Mouse (Mus musculus): ENCODE measurements around the gene Ddx43. TPM values are rescaled to one million over a fixed set of nuclear protein-coding genes. Genes with fewer than 3 reads are reported as not detected.

Ddx43 gene
- polyA plus RNA-seq, 1 experiment = not detected

DNA sequence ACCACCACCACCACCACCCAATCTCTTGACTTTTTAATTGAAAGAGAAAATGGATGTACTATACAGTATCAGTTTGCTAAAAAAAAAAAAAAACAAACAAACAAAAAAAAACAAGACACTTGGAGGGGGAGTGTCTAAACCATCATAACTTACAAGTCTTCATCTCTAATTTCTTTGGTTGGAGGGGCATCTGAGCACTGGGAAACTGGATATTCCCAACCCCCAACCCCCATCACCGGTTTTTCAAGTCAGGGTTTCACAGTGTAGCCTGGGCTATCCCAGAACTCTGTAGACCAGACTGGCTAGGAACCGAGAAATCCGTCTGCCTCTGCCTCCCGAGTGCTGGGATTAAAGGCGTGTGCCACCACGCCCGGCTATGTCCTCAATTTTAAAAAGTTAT lies 25.8 kb upstream of the Ddx43 start:
- no peak for TF ChIP-seq GATA1 (IDR thresholded peaks at IDR 0.05; ENCODE audit: low read length)

DNA sequence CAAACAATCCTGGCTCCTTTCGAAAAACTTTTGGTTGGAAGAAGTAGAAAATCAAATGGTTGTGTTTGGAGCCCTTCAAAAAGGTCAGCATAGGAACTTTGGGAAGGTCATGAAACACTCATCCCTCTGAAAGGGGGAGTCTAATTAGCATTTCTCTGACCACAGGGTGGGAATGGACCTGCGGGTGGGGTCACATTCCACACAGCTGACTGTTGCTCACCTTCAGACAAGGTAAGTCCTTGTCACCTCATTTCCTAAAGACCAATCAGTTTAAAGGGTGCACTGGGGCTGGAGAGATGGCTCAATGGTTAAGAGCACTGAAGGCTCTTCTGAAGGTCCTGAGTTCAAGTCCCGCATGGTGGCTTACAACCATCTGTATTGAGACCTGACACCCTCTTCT lies 24.1 kb upstream of the Ddx43 start:
- no peak for TF ChIP-seq GATA1 (IDR thresholded peaks at IDR 0.05; ENCODE audit: low read length)

DNA sequence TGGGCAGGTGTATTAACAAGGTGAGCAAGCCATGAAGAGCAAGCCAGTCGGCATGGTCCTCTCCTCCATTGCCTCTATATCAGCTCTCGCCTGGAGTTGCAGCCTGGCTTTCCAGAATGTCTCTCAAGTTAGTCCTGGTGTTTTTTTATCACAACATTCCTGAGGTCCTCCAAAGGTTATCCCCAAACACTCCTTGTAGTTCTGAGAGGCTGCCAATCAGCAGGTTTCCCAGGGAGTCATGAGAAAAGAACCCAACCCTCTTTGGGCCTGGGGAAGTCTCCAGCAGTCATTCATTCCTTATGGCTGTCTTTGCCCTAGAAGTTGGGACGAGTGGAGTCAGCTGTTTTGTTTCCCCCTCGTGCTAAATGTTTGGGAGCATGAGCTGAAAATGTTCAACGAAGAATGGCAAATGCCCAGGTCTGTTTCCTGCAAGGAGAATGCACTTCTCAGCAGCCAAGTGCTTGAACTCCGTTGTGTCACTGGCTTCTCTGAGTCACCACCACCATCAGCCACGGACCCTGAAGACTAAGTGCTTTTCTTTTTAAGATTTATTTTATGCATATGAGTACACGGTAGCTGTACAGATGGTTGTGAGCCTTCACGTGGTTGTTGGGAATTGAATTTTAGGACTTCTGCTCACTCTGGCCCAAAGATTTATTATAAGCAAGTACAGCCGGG lies 22.6 kb upstream of the Ddx43 start:
- no peak for TF ChIP-seq GATA1 (IDR thresholded peaks at IDR 0.05; ENCODE audit: low read length)

DNA sequence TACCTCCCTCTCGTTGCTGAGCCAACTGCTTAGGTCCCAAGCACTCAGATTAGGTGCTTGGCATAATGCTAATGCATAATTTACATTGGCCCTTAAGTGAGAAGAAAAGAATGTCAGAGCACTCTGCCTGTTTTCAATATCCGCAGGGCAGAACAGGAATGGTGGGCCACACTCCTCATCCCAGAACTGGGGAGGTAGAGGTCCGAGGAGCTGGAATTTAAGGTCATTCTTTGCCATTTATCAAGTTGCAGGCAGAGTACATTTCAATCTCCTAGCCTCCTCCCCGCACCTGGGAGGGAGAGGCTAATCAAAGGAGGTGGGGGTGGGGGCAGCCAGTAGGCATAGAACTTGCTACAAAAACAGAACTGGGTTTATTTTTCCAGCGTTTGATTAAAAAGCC lies 21.2 kb upstream of the Ddx43 start:
- no peak for TF ChIP-seq GATA1 (IDR thresholded peaks at IDR 0.05; ENCODE audit: low read length)

DNA sequence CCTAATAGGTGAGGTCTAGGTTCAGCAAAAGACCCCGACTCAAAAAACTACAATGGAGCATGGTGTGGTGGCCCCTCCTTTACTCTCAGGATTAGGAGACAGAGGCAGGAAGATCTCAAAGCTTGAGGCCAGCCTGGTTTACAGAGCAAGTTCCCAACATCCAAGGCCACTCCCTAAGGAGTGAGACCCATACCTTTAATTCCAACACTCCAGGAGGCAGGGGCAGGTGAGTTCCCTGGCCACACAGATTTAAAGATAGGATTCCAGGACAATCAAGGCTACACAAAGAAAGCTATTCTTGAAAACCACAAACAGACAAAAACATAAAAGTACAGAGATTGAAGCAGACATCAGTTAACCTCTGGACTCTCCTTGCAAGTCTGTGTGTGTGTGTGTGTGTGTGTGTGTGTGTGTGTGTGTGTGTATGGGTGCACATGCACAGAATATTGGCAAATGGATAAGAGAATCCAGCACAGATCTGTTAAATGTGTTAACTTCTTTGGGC lies 20.6 kb upstream of the Ddx43 start:
- TF ChIP-seq GATA1 (IDR thresholded peaks at IDR 0.05; ENCODE audit: low read length) = no peak

DNA sequence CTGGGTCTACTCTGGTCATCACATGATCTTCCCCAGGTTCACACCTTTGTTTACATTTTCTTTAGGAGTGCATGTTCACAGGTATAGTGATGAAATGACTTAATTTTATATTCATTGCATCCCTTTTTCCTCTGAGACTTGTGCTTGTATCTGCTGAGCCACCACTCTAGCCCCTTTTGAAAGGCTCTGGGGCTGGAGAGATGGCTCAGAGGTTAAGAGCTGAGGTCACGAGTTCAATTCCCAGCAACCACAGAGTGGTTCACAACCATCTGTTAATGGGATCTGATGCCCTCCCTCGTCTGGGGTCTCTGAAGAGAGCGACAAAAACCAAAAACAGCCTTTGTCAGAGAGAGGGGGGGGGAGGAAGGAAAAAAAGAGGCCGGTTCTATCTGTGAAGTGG lies 20.1 kb upstream of the Ddx43 start:
- TF ChIP-seq GATA1 (IDR thresholded peaks at IDR 0.05; ENCODE audit: low read length) = no peak

DNA sequence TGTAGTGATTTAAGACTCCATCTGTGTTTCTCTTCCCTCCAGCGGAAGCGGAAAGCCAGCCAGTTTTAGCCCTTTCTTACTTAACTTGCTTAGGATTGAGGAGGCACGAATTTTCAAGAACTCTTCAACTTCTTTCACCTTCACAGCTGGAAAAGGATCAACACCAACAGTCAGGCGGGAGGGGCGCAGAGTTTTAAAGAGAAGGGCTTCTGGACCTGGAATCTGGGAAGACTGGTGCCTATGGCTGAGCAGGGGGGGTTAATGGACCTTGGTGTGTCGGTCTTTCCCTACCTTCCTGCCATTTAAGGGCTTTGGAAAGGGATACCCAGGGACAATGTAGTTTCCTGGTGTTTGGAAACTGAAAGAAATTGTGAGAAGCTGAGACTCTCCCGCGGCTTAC lies 18.0 kb upstream of the Ddx43 start:
- no peak for TF ChIP-seq GATA1 (IDR thresholded peaks at IDR 0.05; ENCODE audit: low read length)

DNA sequence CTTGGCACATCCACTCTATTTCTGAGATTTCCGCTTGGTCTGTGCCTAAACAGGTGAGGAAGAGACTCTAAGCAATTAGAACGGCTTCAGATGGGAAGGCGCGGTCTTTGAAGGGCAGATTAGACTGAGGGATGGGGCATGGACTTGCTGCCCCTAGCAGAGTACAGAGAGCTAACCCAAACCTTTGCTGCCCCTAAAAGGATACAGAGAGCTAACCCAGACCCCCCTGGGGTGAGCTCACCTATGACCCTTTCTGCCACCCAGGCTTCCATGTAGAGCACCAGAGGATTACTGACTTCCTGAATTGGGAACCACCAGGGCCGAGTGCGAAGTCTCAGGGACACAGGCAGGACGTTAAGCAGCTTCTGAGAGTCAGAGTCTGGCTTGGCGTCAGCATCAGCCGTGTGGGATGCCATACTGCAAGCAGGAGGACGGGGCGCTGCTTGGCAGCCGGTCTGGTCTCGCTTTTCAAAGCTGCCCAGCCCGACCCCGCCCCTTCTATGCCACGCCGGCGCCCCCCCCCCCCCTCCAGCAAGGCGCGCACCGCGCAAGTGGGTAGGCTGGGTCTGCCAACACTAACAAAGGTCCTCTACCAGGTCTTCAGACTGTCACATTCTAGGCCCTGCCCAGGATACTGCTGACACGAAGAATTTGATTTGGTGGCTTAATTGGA lies 17.3 kb upstream of the Ddx43 start, which contains the start of gene Ooep:
Gene Ooep (minus strand): TSS at position 613 of the 673 bp plus-strand sequence.
- no peak for TF ChIP-seq GATA1 (IDR thresholded peaks at IDR 0.05; ENCODE audit: low read length)

DNA sequence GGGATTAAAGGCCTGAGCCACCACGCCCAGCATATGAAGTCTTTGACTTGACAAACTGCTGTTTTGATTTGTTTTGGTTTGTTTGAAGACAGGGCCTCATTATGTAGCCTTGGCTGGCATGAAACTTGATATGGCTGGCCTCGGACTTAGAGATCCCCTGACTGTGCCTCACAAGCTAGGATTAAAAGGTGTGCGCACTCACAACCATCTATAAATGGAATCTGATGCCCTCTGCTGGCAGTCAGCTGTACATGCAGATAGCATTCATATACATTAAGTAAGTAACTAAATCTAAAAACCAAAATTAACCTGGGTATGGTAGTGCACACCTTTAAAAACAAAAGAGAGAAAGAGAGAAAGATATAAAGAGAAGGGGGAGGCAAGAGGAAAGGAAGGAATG lies 9.7 kb upstream of the Ddx43 start:
- no peak for TF ChIP-seq GATA1 (IDR thresholded peaks at IDR 0.05; ENCODE audit: low read length)

DNA sequence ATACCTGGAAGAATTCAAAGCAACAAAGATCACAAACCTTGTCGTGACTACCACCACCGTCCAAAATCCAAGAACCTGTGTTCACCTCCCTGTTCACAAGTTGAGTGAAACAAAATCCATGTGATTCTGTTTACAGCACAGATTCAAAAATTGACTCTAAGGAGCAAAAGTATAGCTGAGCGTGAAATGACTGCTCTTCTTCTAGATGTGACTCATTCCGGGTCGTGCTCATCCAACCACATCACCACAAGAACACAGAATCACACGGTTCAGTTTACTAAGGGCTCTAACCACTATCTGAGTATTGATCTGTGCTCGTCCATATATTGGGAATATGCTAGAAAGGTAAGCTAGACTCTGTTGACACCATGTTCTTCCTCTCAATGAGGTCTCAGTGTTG lies 8.6 kb upstream of the Ddx43 start:
- no peak for TF ChIP-seq GATA1 (IDR thresholded peaks at IDR 0.05; ENCODE audit: low read length)

DNA sequence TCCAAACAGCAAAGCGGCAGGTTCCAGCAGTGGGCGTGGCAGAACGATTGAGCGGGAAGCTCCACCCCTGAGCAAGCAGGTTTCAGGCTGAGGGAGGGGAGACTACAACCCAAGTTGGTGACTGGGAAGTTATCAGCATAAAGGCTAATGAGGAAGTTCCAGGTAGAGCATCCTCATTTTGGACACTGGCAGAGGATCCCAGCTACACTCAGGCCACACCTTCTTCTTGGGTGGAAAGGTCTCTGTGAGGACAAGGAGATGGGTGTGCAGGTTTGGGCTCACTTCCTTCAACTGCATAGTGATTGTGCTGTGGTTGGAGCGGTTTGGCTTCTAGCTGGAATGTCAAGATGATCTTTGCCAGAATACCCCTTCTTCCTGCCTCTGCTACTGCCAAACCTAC lies 5.6 kb upstream of the Ddx43 start:
- no peak for TF ChIP-seq GATA1 (IDR thresholded peaks at IDR 0.05; ENCODE audit: low read length)

DNA sequence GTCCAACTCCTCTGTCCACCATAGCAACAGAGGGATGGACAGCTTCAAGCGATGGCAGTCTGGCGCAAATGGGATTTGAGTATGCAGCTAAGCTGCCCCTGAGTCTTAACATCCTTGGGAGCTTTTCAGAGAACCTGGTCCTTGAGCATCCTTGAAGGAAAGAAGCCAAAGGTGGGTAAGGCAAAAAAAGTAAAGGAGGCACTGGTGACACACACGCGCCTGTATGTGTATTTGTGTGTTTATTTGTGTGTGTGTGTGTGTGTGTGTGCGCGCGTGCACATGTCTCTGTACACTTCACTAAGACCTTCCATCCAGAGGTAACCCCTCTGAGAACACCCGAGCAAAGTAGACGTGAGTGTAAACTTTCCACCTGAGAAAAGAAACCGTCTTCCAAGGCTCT lies 1.8 kb upstream of the Ddx43 start:
- TF ChIP-seq GATA1 (IDR thresholded peaks at IDR 0.05; ENCODE audit: low read length) = no peak

DNA sequence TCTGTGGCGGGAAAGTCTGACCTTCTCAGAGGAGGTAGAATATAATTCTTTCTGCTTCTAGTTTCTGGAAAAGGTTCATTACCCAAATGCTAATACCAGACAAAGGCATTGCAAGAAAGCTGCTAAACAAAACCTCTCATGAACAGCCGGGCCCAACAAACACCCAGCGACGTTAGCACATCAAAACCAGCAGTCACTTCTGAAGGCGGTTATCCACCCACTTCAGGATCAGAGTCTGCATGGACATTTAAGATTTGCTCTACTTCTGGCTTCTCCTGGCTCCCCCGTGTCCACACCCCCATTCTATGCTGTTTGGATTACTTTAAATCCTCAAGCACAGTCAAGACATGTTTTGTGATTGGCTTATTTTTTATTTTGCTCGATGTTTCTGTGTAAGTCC lies 975 bp upstream of the Ddx43 start:
- no peak for TF ChIP-seq GATA1 (IDR thresholded peaks at IDR 0.05; ENCODE audit: low read length)

DNA sequence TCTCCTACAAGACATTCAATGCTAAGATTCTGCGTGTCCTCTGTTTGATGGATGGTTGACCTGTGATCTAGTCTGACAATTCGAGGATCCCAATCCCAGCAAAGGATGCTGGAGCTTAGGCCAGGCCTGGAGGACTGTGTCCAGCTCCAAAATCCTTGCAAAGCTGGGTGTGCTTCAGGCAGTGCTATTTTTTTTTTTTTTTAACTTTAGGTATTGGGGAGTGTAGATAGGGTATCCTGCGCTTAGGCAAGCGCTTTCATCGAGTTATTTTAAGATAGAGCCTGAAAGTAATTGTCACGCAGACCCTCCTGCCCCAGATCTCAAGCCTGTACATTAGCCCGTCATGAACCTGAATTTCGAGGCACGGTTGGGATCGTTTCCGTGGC lies 340 bp upstream of the Ddx43 start:
- TF ChIP-seq GATA1 (IDR thresholded peaks at IDR 0.05; ENCODE audit: low read length) = no peak

DNA sequence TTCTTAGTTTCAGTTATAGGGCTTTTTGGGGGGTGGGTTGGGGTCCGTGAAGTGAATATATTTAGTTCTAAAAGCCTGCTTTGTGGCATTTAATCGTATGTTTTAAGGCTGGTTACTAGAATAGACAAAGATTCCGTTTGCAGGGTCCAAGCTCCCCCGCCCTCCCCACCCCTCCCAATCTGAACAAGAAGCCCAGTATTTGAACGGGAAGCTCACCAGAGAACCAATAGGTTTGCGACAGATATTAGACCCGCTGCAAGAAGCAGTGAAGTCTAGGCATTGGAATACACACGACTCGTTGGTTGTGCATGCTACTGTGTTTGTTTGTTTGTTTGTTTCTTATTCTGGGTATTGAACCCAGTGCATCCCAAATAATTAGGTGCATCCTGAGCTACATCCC lies 940 bp downstream of the Ddx43 start:
- TF ChIP-seq GATA1 (IDR thresholded peaks at IDR 0.05; ENCODE audit: low read length) = no peak

DNA sequence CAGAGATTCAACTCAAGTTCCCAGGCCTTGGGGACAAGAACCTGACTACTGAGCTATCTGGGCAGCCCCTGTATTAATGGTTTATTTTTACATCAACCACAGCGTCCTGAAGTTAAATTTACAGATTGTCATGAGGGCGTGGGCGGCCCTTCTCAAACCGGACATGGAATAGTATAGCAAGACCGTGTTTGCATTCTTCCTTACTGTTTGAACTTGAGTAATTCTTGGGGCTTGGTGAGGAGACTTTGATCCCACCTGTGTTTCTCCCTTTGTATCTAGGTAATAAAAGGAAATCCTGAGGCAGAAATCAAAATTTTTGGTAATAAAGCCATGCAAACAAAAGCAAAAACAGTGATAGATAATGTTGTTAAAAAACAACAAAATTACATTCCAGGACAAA lies 5.0 kb downstream of the Ddx43 start:
- no peak for TF ChIP-seq GATA1 (IDR thresholded peaks at IDR 0.05; ENCODE audit: low read length)

DNA sequence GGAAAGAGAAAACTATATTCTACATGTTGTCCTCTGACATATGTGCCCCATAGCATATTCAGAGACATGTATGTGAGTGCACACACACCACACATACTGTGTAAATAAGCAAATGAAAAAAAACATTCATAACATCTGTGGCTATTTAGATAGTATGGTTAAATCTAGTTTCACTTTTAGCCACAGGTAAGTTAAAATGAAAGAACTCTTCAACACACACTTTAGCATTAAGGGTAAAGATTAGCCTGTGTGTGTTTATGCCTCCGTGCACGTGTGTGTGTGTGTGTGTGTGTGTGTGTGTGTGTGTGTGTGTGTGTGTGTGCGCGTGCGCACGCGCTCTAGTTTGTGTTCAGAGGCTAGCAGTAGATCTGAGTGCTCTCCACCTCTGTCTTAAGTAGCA lies 6.0 kb downstream of the Ddx43 start:
- TF ChIP-seq GATA1 (IDR thresholded peaks at IDR 0.05; ENCODE audit: low read length) = no peak

Measured in G1E-ER4 (cell line).